Mouse (Mus musculus): ENCODE measurements around the gene Kirrel3. TPM values are rescaled to one million over a fixed set of nuclear protein-coding genes. Genes with fewer than 3 reads are reported as not detected.
A peak's percentile ranks its signal among the peaks of the same experiment; 100 is the strongest.

Kirrel3 gene
- polyA plus RNA-seq, 1 experiment from 2014 or later: 4.0 TPM

DNA sequence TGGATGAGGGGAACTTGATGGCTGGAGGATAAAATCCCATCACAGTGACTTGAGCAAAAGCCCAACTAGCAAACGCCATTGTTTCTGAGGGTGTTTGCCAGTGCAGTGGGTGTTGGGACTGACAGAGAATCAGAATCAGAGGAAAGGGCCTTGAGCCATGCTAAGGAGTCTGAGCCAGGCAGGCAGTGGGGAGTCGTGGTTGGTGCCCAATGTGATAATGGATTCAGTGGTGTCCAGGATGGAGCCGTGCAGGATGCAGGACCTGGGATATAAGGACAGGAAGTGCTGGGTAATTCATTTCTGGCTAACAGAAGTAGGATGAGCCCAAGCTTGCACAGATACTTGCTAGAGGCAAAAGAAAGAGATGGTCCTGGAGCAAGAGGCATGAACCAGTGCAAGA, 477.9 kb downstream of the Kirrel3 start:
- WGBS: 79% methylated on average over 3 of the region's 3 CpGs
- Histone ChIP-seq H3K4me3 (no peak overlapping the region), H3K9me3 (replicated peaks) (no peaks in the 10 kb centered on the region), H3K4me1 (peaks cover 13% of the 10 kb centered on the region), H3K27me3 (ENCODE audit: low read depth, poor library complexity, severe bottlenecking) (no peaks in the 10 kb centered on the region), H3K27ac (replicated peaks) (no peak overlapping the region), H3K36me3 (no peaks in the 10 kb centered on the region)
- DNase-seq (ENCODE audit: low spot score): no peak

DNA sequence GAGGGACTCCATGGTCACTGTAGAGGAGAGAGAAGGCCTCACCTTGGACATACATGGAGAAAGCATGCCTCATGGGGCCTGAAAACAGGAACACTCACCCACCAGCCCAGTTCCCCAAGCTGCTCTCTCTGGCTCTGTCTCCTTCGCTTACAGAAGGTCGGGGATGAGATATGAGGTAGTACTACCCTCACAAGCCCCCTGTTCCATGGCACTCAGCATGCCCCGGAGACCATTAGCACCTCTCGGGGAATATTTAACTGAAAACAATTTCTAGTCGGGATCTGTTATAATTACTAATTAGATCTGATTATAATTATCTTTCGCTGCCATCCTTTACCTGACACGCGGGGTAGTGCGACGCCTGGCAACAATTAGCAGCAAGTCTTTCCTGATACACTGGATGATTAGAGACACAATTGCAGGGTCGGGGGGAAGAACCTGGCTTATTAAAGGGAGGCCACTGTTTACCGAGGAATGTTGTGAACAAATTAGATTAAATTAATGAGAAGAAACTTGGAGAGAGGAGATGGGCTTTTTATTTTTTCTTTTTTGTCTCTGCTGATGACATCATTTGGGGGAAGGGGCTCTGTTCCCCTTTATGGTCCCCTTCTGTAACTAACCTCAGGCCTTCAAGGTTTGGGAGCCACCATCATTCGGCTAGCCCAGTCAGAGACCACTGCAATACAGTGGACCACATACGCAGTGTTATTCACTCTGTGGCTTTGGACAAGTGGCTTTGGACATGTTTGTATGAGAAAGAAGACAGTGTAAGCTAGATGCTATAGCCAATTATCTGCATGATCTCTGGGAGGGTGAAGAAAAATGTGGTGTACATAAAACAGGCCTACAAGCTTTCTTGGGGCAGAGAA, 478.7 kb downstream of the Kirrel3 start:
- 77% methylated on average over 14 of the region's 14 CpGs for WGBS
- DNase-seq (ENCODE audit: low spot score): no peak
- Histone ChIP-seq H3K27ac (replicated peaks) (peak overlapping the region; percentile 42), H3K9me3 (replicated peaks) (no peaks in the 10 kb centered on the region), H3K4me1 (peaks cover 13% of the 10 kb centered on the region), H3K36me3 (no peaks in the 10 kb centered on the region), H3K4me3 (no peak overlapping the region), H3K27me3 (ENCODE audit: low read depth, poor library complexity, severe bottlenecking) (no peaks in the 10 kb centered on the region)

DNA sequence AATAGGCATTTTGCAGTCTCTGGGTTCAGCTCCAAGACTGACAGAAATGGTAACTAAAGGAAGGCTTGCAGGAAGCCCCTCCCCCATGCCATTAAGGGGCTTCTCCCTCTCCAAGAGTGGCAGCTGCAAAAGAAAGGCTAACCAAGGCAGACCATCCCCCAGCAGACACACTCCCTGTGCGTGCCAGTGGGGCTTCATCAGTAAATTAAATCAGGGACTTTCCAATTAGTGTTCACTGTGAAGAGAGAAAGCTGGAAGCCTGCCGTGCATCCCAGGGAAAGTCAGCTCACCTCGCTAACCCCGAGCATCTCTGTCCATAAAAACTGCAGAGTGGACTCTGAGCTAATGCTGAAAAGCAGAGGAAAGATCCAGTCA, 479.3 kb downstream of the Kirrel3 start:
- Histone ChIP-seq H3K4me1 (peaks cover 13% of the 10 kb centered on the region), H3K27me3 (ENCODE audit: low read depth, poor library complexity, severe bottlenecking) (no peaks in the 10 kb centered on the region), H3K27ac (replicated peaks) (peak overlapping the region; percentile 42), H3K4me3 (no peak overlapping the region), H3K36me3 (no peaks in the 10 kb centered on the region), H3K9me3 (replicated peaks) (no peaks in the 10 kb centered on the region)
- WGBS: 18% methylated on average over 4 of the region's 4 CpGs
- DNase-seq (ENCODE audit: low spot score): peak; percentile 21

DNA sequence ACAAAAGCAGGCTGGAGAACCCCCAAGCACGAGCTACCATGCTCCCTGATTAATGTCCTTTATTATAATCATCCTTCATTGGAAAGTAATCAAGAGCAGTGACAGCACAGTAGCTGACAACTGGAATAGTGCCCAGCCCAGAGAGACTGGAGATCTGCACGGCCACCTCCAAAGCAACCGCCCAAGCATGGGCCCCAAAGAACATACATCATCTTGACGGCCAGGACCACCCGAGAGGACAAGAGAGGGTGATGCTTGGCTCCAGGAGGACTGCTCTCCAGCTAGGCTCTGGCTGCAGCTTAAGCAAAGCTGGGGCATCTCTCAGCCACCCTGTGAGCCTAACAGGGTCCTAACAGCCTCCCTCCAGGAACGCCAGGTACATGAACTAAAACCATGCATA, 482.1 kb downstream of the Kirrel3 start:
- Histone ChIP-seq H3K4me1 (peaks cover 13% of the 10 kb centered on the region), H3K27me3 (ENCODE audit: low read depth, poor library complexity, severe bottlenecking) (no peaks in the 10 kb centered on the region), H3K4me3 (no peak overlapping the region), H3K9me3 (replicated peaks) (no peaks in the 10 kb centered on the region), H3K36me3 (no peaks in the 10 kb centered on the region), H3K27ac (replicated peaks) (no peak overlapping the region)
- 81% methylated on average over 6 of the region's 6 CpGs for WGBS
- no peak for DNase-seq (ENCODE audit: low spot score)

GRCm38 (mm10) chr9:34969881-34970490, 484.3 kb downstream of the Kirrel3 start:
- H3K9me3 ChIP-seq (replicated peaks): no peaks in the 10 kb centered on the region
- no peaks in the 10 kb centered on the region for H3K36me3 ChIP-seq
- no peak for DNase-seq (ENCODE audit: low spot score)
- WGBS: 77% methylated on average over 6 of the region's 6 CpGs
- H3K4me3 ChIP-seq: no peak overlapping the region
- no peaks in the 10 kb centered on the region for H3K27me3 ChIP-seq (ENCODE audit: low read depth, poor library complexity, severe bottlenecking)
- no peak overlapping the region for H3K27ac ChIP-seq (replicated peaks)
- peaks cover 6% of the 10 kb centered on the region for H3K4me1 ChIP-seq

DNA sequence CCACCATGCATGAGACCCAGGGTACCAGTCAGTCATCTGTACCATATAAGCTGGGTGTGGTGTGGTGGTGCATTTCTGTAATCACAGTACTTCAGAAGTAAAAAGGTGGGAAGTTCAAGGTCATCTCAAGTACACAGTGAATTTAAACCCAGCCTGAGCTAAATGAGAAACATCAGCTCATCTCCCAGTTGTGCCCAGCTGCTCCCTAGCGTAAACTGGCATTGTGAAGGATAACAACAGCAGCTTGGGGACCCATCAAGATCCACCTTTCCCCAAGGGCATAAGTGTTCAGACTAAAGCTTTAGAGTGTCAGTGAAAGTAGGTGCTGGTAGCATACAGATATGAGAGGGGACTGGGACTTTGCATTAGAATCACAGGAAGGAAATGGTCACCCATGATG, 488.6 kb downstream of the Kirrel3 start:
- DNase-seq (ENCODE audit: low spot score): no peak
- Histone ChIP-seq H3K9me3 (replicated peaks) (no peaks in the 10 kb centered on the region; the same call in 1 of the 2 replicates), H3K36me3 (no peaks in the 10 kb centered on the region), H3K27me3 (ENCODE audit: low read depth, poor library complexity, severe bottlenecking) (no peaks in the 10 kb centered on the region), H3K4me1 (peaks cover 8% of the 10 kb centered on the region), H3K27ac (replicated peaks) (no peak overlapping the region), H3K4me3 (no peak overlapping the region)
- WGBS: 97% methylated on average over 1 of the region's 1 CpGs

GRCm38 (mm10) chr9:34975245-34975644, 489.6 kb downstream of the Kirrel3 start:
- Histone ChIP-seq H3K36me3 (no peaks in the 10 kb centered on the region), H3K4me3 (no peak overlapping the region), H3K27me3 (ENCODE audit: low read depth, poor library complexity, severe bottlenecking) (no peaks in the 10 kb centered on the region), H3K27ac (replicated peaks) (no peak overlapping the region), H3K9me3 (replicated peaks) (no peaks in the 10 kb centered on the region; the same call in 1 of the 2 replicates), H3K4me1 (peaks cover 8% of the 10 kb centered on the region)
- no peak for DNase-seq (ENCODE audit: low spot score)
- 92% methylated on average over 6 of the region's 6 CpGs for WGBS

GRCm38 (mm10) chr9:34976596-34977462, 491.1 kb downstream of the Kirrel3 start:
- DNase-seq (ENCODE audit: low spot score): no peak
- Histone ChIP-seq H3K36me3 (no peaks in the 10 kb centered on the region), H3K9me3 (replicated peaks) (no peaks in the 10 kb centered on the region; the same call in 1 of the 2 replicates), H3K4me1 (peaks cover 8% of the 10 kb centered on the region), H3K4me3 (no peak overlapping the region), H3K27me3 (ENCODE audit: low read depth, poor library complexity, severe bottlenecking) (no peaks in the 10 kb centered on the region), H3K27ac (replicated peaks) (no peak overlapping the region; the same call in 1 of the 2 replicates)
- 84% methylated on average over 8 of the region's 8 CpGs for WGBS

GRCm38 (mm10) chr9:34977700-34978099, 492.0 kb downstream of the Kirrel3 start:
- H3K27ac ChIP-seq (replicated peaks): no peak overlapping the region
- peaks cover 8% of the 10 kb centered on the region for H3K4me1 ChIP-seq
- H3K4me3 ChIP-seq: no peak overlapping the region

DNA sequence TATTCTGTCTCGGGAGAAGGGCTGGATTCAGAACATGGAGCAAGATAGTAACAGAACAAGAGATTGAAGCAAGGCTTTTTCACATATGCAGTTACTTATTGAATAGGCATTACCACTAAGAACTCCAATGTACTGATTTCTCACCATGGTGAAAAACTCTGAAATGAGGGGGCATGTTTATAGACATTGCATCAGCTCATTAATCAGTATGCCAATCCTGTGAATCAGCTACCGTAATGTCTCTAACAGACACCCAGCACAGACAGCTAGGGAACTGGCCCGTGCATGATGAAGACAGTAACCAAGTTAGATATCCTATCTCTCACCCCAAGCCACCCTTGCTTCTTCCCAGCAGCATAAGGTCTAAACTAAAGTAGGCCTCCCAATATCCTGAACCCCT, 492.5 kb downstream of the Kirrel3 start:
- no peaks in the 10 kb centered on the region for H3K36me3 ChIP-seq
- H3K9me3 ChIP-seq (replicated peaks): no peaks in the 10 kb centered on the region; the same call in 1 of the 2 replicates
- DNase-seq (ENCODE audit: low spot score): no peak
- H3K27me3 ChIP-seq (ENCODE audit: low read depth, poor library complexity, severe bottlenecking): no peaks in the 10 kb centered on the region
- 85% methylated on average over 3 of the region's 3 CpGs for WGBS
- no peak overlapping the region for H3K4me3 ChIP-seq
- H3K4me1 ChIP-seq: peaks cover 8% of the 10 kb centered on the region
- H3K27ac ChIP-seq (replicated peaks): no peak overlapping the region

More at GRCm38 (mm10) chr9:34977700-34978099, 492.0 kb downstream of the Kirrel3 start:
- no peaks in the 10 kb centered on the region for H3K27me3 ChIP-seq (ENCODE audit: low read depth, poor library complexity, severe bottlenecking)
- no peaks in the 10 kb centered on the region; the same call in 1 of the 2 replicates for H3K9me3 ChIP-seq (replicated peaks)
- 67% methylated on average over 8 of the region's 8 CpGs for WGBS
- H3K36me3 ChIP-seq: no peaks in the 10 kb centered on the region
- no peak for DNase-seq (ENCODE audit: low spot score)

- DNase-seq (ENCODE audit: low spot score): no peak
- no peaks in the 10 kb centered on the region for H3K27me3 ChIP-seq (ENCODE audit: low read depth, poor library complexity, severe bottlenecking)
- H3K9me3 ChIP-seq (replicated peaks): no peaks in the 10 kb centered on the region; the same call in 1 of the 2 replicates
- peaks cover 11% of the 10 kb centered on the region for H3K4me1 ChIP-seq
- H3K4me3 ChIP-seq: no peak overlapping the region
- H3K27ac ChIP-seq (replicated peaks): no peak overlapping the region
- H3K36me3 ChIP-seq: no peaks in the 10 kb centered on the region
- 85% methylated on average over 5 of the region's 5 CpGs for WGBS
These were observed 495.0 kb downstream of the Kirrel3 start for GRCm38 (mm10) chr9:34980516-34981265.
